Mouse (Mus musculus) C2C12 (cell line): ENCODE measurements around the gene Slc12a1.

Experiments used
- CTCF ChIP-seq: IDR thresholded peaks from one replicate; pipeline ENCODE4 v1.5.1; 2011; ENCODE audit not compliant: control insufficient read depth, insufficient read depth, insufficient read length
- FOSL1 ChIP-seq: IDR thresholded peaks from one replicate; pipeline ENCODE4 v1.8.0; 2011; ENCODE audit warnings: mild to moderate bottlenecking, low read length; ENCODE audit not compliant: poor library complexity, insufficient read depth, severe bottlenecking

DNA sequence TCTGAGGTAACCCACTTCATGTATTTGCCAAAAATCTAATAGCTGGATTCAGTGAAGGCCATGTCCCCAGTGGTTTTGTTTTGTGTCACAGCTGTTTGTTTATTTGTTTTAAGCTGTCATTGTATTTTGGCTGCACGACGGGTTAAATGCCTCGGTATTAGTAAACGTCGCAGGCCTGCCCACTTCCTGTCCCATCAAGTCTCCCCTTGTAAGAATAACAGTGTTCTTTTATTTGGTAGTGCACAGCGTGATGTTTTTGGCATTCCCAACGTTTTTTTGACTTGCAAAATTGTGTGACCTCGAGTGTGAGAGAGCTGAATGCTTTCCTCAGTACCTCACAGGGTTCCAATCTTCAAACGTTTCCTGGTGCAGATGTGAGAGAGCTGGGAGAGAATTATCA lies 111.4 kb downstream of the Slc12a1 start:
- TF ChIP-seq CTCF (no peak), FOSL1 (no peak)
